Mouse (Mus musculus): ENCODE results near the gene Cdc40.

The Cdc40 gene

DNA sequence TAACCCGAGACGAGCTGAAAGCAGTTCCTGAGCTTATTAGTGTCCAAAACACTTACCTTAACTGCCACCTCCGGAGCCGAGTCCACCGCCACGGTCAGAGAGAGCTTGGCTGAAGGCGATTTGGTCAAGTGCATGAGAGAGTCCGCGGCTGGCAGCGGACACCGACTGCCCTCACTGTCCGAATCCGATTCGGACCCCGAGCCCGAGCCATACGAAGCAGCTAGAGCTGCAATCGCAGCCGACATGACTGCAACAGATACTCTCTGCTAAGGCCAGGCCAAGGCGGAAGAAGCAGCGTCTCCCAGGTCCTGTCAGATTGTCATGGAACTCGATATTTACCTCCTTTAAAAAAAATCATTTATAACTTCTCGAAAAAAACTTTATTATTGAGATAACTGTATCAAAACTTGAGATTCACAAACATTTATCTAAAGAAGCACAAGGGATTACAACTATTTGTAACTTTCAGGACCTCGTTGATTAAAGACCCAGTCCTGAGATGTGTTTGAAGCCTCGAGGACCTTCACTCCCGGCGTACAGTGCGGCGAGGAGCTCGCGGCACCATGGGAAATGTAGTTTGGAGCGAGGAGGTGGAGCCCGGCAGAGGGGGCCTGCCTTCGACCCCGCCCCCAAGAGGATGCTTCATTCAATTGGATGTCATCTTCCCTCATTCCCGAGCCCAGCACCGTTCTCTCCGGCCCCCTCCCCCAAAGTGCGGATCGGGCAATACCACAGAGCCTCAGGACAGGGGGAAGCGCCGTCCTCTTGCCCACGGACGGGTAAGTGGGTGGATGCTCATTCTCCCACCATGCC is at the start of gene Cdc40, which contains the start of gene Wasf1:
Gene Cdc40, minus strand, starts transcription at position 481 of the 813 bp plus-strand sequence.
Gene Wasf1, plus strand, starts transcription at position 645 of the 813 bp plus-strand sequence.
- peak; percentile 90 for DNase-seq (ENCODE audit: low read depth)

DNA sequence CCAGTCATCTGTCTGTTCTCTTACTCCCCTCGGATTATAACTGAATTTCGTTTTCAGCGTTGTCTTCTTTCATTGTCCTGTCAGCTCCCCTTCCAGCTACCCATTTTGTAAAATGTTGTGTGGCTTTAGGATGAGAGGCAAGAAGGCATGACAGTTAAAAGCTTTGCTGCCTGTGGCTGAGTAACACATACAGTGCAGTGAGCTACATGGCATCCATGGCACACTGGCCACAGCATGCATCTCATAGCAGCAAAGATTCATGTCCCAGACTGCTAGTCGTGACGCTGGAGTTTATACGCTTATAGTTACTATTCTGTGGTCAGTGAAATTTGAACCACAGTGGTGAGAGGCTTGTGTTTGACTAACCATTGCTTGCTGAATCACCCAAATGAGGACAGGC is 36.4 kb upstream of the Cdc40 start:
- no peak for DNase-seq (ENCODE audit: low read depth)

DNA sequence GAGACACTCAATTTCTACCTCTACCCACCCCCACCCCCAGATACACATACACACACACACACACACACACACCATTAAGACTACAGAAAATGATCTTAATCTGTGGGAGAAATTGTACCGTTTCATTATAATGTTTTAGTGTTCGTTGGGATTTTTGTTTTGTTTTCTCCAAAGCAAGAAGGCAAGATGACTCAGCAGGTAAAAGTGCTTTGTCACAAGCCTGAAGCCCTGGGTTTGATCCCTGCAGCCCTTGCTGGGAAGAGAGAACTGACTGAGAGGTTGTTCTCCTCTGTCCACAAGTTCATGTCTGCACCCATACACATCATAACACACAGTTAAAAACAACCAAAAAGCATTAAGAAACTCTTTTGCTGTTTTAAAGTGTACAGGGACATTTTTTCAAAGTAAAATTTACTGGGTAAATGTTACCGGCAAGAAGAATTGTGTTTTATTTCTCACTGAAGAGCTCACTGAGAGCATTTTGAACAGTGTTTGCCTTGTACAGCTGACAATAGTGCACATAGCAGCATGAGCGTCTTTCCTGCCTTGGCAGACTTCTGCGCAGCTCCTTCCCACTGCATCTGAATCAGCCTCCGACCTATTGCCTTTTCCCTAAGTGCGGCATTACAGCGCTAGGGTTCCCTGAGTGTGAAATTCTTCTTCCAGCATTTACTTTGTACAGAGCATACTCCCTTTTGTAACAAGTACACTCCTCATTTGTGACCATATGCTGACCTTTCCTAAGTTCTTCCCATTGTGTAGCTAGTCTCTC is 35.7 kb upstream of the Cdc40 start:
- no peak for DNase-seq (ENCODE audit: low read depth)

DNA sequence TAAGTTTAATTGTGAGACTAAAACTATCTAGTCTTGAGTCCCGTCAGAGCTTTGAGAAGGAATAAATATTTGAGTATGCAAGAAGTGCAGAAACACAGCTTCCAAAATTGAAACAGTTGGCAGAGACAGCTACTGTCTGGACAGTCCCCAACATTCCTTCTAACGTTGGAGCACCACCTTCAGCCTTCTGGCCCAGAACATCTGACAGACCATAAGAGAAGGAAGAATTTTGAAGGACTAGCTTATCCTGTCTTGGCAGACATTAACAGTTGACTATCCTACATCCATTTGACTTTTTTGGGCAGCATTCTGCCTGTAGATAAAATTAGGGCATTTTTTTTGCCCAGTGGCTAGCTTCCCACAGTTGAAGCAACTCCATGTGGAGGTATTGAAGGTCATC is 32.1 kb upstream of the Cdc40 start:
- no peak for DNase-seq (ENCODE audit: low read depth)

DNA sequence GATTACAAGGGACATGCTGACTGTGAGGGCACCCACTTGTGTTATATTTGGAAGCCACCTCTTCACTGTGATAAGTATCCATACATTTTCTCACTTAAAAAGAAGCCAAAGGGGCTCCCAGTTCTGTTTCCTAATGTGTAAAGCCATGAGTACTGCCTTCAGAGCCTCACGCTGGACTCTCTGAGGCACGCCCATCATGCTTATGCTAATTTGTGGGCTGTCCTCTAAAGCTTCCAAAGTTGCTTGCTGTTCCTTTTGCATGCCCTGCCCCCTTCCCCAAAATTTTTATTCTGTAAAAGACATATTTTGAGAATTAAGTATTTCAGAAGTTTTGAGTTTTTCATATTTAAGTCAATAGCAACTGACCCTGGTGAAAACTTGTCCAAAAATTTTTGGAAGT is 27.7 kb upstream of the Cdc40 start:
- DNase-seq (ENCODE audit: low read depth) = no peak

DNA sequence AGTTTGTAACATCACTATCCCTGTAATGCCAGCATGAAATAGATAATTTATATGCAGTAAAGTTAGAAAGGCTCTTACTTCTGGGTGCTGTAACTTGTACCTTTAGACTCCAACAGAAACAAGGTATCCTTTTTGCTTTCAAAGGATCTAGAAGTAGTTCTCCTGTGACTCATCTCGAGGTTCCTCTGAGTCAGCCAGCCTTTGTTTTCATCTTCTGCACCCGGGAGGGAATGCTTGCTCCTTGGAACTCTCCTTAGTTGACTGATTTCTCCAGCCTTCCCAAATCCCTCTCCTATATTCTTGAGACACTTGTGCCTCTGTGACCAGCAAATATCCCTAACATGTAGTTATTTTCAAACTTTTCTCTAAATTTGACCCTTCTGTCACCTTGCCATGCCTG is 25.5 kb upstream of the Cdc40 start:
- DNase-seq (ENCODE audit: low read depth) = no peak

DNA sequence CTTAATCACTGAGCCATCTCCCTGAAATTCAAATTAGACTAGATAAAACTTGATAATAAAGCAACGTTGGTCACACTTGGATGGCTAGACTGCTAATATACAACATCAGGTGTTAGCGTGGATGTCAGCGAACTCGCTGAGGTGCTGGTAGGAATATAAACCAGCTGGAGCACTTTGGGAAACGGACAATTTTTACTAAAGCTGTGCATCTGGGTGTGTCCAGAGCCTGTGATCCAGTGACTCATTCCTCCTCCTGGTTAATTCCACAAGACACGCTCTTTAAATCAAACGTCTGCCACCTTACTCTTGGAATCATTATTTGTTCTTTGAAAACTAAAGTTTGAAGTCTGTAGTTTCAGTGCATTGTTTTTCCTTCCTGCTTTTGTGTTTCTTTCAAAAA is 23.7 kb upstream of the Cdc40 start:
- DNase-seq (ENCODE audit: low read depth) = no peak

DNA sequence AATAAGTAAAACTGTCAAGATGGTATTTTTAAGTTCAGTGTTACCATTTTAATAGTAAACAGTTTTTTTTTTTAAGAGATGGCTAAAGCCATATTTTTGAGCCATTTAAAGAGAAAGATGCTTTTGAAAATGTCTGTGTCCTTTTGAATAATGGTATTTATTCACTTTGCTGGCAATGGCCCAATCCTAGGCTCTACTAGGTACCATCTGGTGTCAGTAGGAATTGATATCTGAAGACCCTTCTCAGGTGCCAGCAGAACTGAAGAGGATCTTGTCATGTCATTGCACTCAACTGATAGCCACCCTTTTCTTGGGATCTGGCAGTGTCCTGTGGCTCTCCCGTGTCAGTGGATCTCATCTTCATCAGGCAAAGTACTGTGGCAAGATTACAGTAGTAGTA is 23.0 kb upstream of the Cdc40 start:
- no peak for DNase-seq (ENCODE audit: low read depth)

DNA sequence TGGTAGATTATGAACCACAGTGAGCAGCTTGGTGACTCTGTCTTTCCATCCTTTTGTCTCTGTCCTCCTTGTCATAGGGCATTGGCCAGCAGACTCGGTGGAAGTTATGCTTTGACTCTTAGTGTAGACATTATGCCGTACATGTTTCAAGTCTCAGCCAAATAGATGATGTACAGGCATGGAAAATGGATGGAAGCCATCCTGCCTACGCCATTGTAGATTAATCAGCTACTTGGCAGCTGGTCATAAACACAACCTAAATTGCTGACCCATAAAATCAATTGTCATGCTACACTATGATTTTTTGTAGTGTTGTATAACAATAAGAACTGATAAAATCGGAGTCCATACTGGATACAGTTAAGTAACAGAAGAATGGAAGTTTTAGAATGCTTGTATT is 18.7 kb upstream of the Cdc40 start:
- no peak for DNase-seq (ENCODE audit: low read depth)

DNA sequence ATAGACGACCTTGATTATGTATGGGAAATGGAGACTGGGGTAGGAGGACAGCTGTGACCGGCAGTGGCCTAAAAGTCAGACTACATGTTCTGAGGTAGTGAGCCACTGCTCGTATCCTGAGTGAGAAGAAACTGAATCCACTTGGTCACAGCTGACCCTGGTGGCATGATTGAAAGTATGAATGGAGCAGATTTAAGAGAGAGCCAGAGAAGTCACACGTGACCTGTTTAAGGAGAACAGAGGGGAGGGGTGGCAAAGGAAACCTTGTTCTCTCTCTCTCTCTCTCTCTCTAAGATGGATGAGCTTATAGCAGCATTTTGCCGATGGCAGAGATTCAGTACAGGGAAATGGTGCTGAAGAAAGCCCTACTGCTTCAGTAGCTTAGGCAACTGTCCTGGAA is 13.5 kb upstream of the Cdc40 start:
- no peak for DNase-seq (ENCODE audit: low read depth)

DNA sequence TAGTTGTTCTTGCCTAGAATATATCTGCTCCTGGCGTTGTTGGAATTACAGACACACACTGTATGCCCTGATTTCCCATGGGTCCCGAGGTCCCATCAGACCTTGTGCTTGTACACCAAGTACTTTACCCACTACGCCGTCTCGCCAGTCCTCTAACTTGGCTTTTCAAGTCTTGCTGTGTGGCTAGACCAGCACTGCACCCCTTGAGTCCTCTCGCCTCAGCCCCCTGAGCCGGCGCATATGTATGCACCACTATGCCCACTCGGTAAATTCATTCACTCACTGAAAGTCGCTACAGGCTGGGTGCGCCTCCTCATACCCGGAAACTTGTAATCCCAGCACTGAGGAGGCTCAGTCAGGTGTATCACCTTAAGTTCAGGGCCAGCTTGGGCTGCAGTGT is 12.7 kb upstream of the Cdc40 start:
- no peak for DNase-seq (ENCODE audit: low read depth)

DNA sequence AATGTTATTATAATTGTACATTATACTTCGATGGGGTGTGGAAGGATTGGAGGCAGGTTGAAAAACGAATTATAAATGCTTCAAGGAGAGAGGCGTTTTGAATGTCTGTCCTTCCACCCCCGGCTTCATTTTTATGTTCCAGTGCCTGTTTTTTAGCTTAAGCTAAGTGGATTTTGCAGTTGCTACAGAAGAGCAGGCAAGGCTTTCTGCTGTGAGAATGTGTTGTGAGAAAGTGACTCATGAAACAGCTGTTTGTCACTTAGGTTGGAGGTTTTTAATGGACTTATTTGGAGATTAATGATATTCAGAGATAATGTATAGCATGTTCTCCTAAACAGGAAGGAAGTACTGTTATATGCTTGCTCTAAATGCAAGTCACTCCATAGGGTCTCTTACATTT is 6.0 kb upstream of the Cdc40 start:
- no peak for DNase-seq (ENCODE audit: low read depth)

DNA sequence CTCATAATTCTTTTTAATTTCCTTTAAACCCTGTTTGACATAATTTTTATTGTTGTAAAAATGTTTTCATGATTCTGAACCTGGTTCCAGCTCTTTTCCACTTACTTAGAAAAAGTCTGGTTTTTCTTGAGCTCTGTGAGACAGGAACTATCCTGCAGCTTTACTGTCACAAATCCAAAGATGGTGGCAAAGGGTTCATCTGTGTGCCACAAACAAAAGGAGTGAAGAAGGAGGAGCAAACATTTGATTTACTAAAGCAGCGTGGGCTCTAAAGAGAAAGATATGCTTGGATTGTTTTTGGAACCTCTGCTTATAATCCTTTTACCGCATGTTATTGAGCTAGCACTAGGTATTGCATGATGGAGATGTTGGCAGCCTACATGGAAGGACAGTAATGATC is 4.2 kb upstream of the Cdc40 start:
- no peak for DNase-seq (ENCODE audit: low read depth)

DNA sequence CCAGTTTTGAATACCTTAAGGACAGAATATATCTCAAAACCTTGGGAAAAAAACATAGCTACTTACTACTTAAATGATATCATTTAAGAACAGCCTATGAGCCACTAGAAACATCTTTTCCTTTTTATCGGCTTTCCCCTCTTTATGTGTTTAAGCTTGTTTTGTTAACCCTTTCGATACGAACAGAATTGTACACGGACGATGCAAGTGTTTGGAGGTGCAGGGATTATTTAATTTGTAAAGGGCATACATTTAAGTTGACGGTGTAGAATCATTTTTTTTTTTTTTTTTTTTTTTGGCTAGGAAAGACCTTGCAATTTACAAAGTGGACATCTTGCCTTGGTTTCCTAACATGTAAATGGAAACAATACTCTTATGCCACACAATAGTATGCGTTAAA is 2.3 kb upstream of the Cdc40 start:
- no peak for DNase-seq (ENCODE audit: low read depth)

DNA sequence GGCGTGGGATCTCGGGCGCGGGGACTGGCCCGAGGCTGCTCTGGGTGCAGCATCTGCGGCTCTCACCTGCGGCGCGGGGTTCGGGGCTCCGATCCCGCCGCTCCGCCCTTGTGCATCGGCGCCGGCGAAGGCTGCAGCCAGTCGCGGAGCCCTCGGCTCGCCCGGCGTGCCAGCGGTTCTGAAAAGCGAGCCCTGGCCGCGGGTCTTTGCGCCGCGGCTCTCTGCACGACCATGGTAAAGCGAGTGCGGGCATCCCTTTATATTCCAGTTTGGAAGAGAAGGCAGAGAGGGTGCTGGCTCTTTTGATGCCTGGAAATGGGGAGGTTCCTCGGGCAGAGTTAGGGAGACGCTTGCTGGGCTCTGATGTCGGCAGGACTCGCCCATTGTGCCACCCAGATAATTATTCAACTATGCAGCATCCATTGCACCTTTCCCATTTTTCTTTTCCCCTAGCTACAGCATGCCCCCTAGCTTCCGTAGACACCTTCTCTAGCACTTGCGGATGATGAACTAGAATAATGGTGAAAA is 1.2 kb upstream of the Cdc40 start:
- DNase-seq (ENCODE audit: low read depth) = no peak

DNA sequence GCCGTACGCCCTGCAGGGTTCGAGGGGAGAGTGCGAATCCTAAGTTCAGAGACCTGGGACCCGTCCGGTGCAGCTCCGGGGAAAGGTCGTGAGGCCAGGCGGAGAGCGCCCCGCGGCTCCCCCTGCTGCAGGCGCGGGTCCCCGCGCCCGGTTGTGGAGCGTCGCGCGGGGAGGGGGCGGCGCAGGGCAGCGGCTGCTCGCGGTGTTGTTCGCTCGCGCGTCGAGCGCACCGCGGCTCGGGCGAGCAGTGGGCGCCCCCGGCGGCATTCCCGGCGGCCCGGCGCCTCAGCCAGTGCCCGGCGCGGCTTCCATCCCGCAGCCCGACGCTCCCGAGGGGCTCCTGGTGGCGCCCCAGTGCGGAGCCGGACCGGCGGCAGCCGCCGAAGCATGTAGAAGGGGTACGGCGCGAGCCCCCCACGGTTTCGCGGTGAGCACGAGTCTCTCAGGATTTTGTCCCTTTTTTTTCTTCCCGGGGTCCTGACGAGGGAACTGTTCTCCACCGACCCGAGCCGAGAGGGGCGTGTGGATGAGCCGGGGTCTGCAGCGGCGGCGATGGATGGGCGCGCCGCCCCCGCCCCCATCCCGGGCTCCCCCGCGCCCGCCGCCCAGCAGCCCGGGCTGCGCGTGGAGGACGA is 650 bp upstream of the Cdc40 start:
- DNase-seq (ENCODE audit: low read depth) = no peak

DNA sequence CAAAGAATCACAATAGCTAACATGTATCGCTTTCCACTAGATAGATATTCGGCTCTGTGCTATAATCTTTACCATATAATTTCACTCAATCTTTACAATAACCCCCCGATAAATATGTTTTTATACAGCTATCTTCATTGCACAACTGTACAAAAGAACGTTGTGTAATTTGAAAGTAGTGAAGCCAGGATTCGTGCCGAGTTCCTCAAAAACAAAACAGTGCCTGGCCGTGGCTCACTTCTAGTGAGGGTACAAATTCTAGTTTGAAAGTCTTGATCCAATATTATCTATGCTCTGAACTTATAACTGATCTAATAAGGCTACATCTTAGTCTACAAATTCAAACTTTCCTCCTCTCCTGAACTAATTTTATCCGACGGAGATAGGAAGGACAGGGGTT is 778 bp downstream of the Cdc40 start:
- no peak for DNase-seq (ENCODE audit: low read depth)

DNA sequence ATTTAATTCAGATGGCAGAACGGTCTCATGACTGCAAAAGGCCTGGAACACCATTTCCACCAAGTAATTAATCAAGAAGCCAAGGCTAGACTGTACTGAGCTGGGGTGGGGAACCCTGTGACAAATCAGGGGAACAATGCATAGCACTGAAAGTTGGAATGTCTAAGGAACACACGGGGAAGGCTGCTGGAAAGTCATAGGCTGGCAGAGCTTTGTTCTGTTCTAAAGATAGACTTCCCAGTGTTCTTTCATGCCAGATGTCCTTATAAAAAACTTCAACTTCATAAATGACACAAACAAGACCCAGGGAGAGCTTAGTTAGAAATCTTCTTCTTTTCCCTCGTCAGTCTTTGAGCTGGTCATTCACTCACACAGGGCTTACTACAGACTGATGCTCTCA is 1.9 kb downstream of the Cdc40 start:
- no peak for DNase-seq (ENCODE audit: low read depth)

DNA sequence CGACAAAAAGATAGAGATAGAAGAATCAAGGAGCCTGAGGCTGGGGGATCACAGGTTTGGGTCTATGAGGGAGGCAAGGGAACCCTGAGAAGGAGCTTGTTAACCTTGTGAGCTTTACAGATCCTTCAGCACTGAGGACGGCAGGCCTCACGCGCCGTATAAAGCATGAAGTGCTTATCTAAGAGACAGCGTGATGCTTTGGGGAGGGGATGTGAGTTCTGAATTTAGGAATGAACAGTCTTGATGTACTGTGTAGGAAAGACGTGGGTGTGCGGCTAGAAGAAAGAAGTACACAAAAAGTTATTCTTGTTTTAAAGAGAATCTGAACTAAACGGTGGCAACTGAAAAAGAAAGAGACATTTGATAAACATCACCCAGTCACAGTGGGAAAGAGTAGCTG is 3.1 kb downstream of the Cdc40 start:
- no peak for DNase-seq (ENCODE audit: low read depth)

DNA sequence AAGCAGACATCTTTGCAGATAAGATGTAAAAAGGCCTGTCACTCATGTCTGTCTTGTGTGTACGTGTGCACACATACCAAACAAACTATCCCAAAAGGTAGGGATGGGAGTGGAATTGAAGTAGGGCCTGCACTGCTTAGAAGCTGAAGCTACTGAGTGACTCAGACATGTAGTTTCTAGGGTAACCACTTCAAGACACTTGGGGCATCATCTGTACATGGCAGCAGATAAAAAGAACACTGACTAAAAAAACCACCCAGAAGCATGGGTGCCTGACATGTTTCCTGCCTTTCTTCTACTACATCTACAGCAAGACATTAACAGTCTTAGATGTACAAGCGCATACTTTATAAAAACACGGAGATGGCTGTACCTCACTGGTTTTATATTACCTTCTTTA is 4.9 kb downstream of the Cdc40 start:
- DNase-seq (ENCODE audit: low read depth) = no peak

DNA sequence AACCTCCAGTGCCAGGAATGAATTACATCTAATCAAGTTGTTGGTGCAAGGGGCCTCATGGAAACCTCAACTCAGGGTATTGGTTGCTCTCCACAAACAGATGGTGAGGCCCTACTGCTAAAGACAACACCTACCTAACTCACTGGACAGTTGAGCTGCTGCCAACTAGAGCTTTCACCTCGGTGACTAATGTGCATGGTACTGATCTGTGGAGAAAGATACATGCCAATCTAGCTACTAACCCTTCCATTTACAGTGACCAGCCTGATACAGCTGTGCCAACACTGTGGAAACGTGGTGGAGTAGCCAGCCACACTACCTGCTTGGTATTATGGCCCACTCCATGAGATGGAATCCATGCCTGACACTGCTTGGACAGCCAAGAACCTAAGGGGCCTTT is 11.1 kb downstream of the Cdc40 start:
- DNase-seq (ENCODE audit: low read depth) = no peak

DNA sequence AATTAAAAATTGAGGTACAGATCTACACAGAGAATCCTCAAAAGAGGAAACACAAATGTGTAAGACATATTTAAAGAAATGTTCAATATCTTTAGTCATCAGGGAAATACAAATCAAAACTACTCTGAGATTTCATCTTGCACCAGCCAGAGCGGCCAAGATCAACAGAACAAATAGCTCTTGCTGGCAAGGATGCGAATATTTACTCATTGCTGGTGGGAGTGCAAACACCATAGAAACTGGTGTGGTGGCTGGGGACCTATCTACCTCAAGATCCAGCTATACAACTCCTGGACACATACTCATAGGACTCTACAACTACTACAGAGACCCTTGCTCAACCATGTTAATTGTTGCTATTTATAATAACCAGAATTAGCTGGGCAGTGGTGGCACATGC is 11.8 kb downstream of the Cdc40 start:
- DNase-seq (ENCODE audit: low read depth) = no peak

DNA sequence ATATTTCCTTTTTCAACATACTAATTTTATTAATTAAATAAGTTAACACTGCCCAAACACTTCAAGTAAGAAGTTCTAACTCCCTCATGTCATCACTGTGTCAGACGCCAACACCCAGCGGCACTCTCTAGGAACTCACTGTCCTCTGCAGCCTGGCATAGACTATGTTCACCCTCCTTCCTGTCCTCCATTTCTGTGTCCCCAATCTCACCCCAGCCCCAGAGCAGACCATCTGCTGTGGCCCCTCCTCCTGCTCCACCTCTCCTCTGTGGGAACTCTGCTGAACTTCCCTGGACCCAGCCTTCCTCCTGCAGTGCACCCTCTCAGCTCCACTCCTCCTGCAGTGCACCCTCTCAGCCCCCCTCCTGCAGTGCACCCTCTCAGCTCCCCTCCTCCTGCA is 15.0 kb downstream of the Cdc40 start:
- DNase-seq (ENCODE audit: low read depth) = no peak
